Mouse (Mus musculus) lung, postnatal 25 days (tissue): ENCODE results near the gene Spats2.

ENCODE experiments used
- DNase-seq: peaks from one replicate; pipeline ENCODE4 v3.0.0; 2022; ENCODE audit warnings: low spot score

Spats2 gene

DNA sequence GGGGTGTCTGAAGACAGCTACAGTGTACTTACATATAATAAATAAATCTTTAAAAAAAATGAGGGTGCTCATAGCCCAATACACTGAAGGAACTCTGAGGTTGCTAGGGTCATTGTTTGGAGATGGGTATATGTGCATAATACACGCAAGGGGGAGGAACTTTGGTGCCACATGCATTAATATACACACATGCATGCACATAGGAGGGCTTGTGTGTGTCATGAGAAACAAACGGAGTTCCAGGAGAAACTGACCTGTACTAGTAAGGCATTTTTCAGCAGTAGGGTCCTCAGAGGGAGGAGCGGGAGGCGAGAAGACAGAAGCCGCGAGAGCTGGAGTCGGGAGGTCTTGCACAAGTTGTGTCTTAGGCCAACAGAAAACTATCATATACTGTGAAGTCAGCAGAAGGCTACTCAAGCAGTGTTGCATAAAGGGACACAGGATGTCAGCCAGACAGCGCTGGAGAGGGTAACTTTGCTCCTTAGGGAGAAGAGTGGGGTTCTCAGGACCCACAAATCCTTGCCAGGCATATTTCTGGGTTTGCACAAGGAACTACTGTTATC lies 133.5 kb downstream of the Spats2 start:
- no peak for DNase-seq

GRCm38 (mm10) chr15:99259730-99260252 lies 134.1 kb downstream of the Spats2 start:
- peak; percentile 77 for DNase-seq

GRCm38 (mm10) chr15:99262702-99263101 lies 137.0 kb downstream of the Spats2 start:
- no peak for DNase-seq
